Mouse (Mus musculus): Measurements from ENCODE around the gene Rtn4ip1.

DNA sequence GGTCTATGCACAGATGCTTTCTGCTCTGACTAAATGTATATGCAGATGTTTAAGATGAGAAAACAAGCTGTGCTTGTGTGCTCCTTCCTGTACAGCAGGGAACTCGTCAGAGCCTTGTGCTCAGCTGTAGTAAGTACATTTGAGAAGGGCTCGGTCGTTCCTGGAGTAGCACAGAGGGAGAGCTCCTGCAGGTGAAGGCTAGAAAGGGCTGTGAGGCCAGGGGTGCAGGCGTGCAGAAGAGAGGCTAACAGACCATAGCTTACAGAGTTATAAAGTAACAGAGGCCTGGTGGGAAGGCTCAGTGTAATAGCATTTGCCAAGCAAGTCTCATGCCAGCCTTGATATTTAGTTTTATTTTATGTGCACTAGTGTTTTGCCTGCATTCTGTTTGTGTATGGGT, 43.8 kb downstream of the Rtn4ip1 start:
- TF ChIP-seq CTCF (IDR thresholded peaks at IDR 0.05; ENCODE audit: low read depth, low read length) (no peak), POLR2A (IDR thresholded peaks at IDR 0.05; ENCODE audit: insufficient read depth, low read length) (no peak), EP300 (IDR thresholded peaks at IDR 0.05; ENCODE audit: insufficient read depth, low read depth, low read length) (no peak)
